Mouse (Mus musculus) cerebellum, adult 2 months (tissue): ENCODE measurements around the gene Tmem121. TPM values are rescaled to one million over a fixed set of nuclear protein-coding genes. Genes with fewer than 3 reads are reported as not detected.
A peak's percentile ranks its signal among the peaks of the same experiment; 100 is the strongest.

Experiments
- DNase-seq, 2 experiments: peaks; one replicate each; pipeline ENCODE4 v3.0.0; 2021
- H3K27ac ChIP-seq: fragments of 200-500 bp; 2 replicates; pipeline ENCODE4 v1.5.1; 2012; ENCODE audit warnings: low read length, control low read depth, inconsistent platforms; ENCODE audit not compliant: insufficient read depth
- H3K27me3 ChIP-seq: fragments of 200-500 bp; 2 replicates; pipeline ENCODE4 v1.6.1; 2012; ENCODE audit warnings: inconsistent platforms, mild to moderate bottlenecking, low read length, moderate library complexity; ENCODE audit not compliant: control insufficient read depth, insufficient read depth
- H3K4me1 ChIP-seq: fragments of 200-500 bp; 2 replicates; pipeline ENCODE4 v1.6.1; 2011; ENCODE audit warnings: low read length; ENCODE audit not compliant: control insufficient read depth, insufficient read depth
- H3K4me3 ChIP-seq: fragments of 200-500 bp; replicated peaks from 2 replicates; pipeline ENCODE3; 2011; ENCODE audit warnings: mild to moderate bottlenecking, low read depth, low read length, control low read depth; ENCODE audit not compliant: insufficient read depth
- CTCF ChIP-seq: fragments of 200-500 bp; IDR thresholded peaks from 2 replicates; pipeline ENCODE4 v1.5.1; 2011; ENCODE audit warnings: low read depth, mild to moderate bottlenecking, control low read depth, low read length, moderate library complexity, borderline replicate concordance; ENCODE audit not compliant: insufficient read depth
- POLR2A ChIP-seq: fragments of 200-500 bp; IDR thresholded peaks from 2 replicates; pipeline ENCODE4 v1.6.1; 2011; ENCODE audit warnings: low read length, control low read depth, borderline replicate concordance; ENCODE audit not compliant: insufficient read depth
- WGBS: fragments of 180-500 bp; shearing (Covaris S2); methylation state at CpG from one replicate; pipeline ENCODE4 v1.1.7; 2018; 5-methylcytosine and 5-hydroxymethylcytosine counted together
- polyA plus RNA-seq: library from polyadenylated mRNA; depleted of rRNA; stranded (reverse); fragments of >200 nt; gene quantifications from 2 replicates; pipeline ENCODE4 v1.2.3, GENCODE M21; 2012

Gene Tmem121
- polyA plus RNA-seq, 1 experiment: 31.3 TPM

- no peaks in the 10 kb centered on the region; the same call in 1 of the 2 replicates for H3K4me1 ChIP-seq
- H3K27ac ChIP-seq: no peak overlapping the region
- DNase-seq: no peak
- 0 out of 2 replicates have a peak, but pooled peaks cover 2% of the 10 kb centered on the region for H3K27me3 ChIP-seq
- TF ChIP-seq POLR2A (no peak), CTCF (no peak)
- peak overlapping the region; percentile 52 for H3K4me3 ChIP-seq
- WGBS: 1% methylated on average over 23 of the region's 23 CpGs
Measured at GRCm38 (mm10) chr12:113156540-113156929, 29.2 kb upstream of the Tmem121 start.

- Histone ChIP-seq H3K4me1 (no peaks in the 10 kb centered on the region; the same call in 1 of the 2 replicates), H3K27ac (no peak overlapping the region), H3K27me3 (no peaks in the 10 kb centered on the region), H3K4me3 (no peak overlapping the region)
- TF ChIP-seq POLR2A (no peak), CTCF (no peak)
- DNase-seq: peak in 1 of 2 experiments; percentile 33
- 11% methylated on average over 8 of the region's 8 CpGs for WGBS
Measured at GRCm38 (mm10) chr12:113157002-113157401, 28.7 kb upstream of the Tmem121 start.

- no peaks in the 10 kb centered on the region for H3K27me3 ChIP-seq
- WGBS: 85% methylated on average over 8 of the region's 8 CpGs
- no peak overlapping the region for H3K4me3 ChIP-seq
- DNase-seq: no peak
- H3K4me1 ChIP-seq: peaks cover 3% of the 10 kb centered on the region
- no peak for TF ChIP-seq POLR2A
- no peak for TF ChIP-seq CTCF
- no peak overlapping the region for H3K27ac ChIP-seq
Measured at GRCm38 (mm10) chr12:113157521-113157920, 28.2 kb upstream of the Tmem121 start.

GRCm38 (mm10) chr12:113157971-113158370 is 27.8 kb upstream of the Tmem121 start:
- no peak for DNase-seq
- TF ChIP-seq POLR2A (no peak), CTCF (no peak)
- H3K27ac ChIP-seq: no peak overlapping the region
- no peaks in the 10 kb centered on the region for H3K27me3 ChIP-seq
- H3K4me1 ChIP-seq: peaks cover 7% of the 10 kb centered on the region
- no peak overlapping the region for H3K4me3 ChIP-seq
- 88% methylated on average over 8 of the region's 8 CpGs for WGBS

- Histone ChIP-seq H3K27ac (peak overlapping the region; percentile 49), H3K4me3 (no peak overlapping the region), H3K4me1 (peaks cover 18% of the 10 kb centered on the region), H3K27me3 (no peaks in the 10 kb centered on the region)
- TF ChIP-seq POLR2A (no peak), CTCF (no peak)
- DNase-seq: peak; percentile 40 to 51
- 51% methylated on average over 11 of the region's 11 CpGs for WGBS
Measured at GRCm38 (mm10) chr12:113163561-113164006, 22.1 kb upstream of the Tmem121 start.

GRCm38 (mm10) chr12:113168031-113168536 is 17.6 kb upstream of the Tmem121 start:
- Histone ChIP-seq H3K27me3 (no peaks in the 10 kb centered on the region), H3K27ac (no peak overlapping the region), H3K4me3 (no peak overlapping the region), H3K4me1 (peaks cover 9% of the 10 kb centered on the region)
- DNase-seq: no peak
- TF ChIP-seq POLR2A: no peak
- TF ChIP-seq CTCF: no peak
- WGBS: 82% methylated on average over 9 of the region's 9 CpGs

- TF ChIP-seq CTCF (no peak), POLR2A (no peak)
- no peaks in the 10 kb centered on the region for H3K4me1 ChIP-seq
- no peaks in the 10 kb centered on the region for H3K27me3 ChIP-seq
- DNase-seq: no peak
- no peak overlapping the region for H3K27ac ChIP-seq
- WGBS: 88% methylated on average over 18 of the region's 18 CpGs
- H3K4me3 ChIP-seq: no peak overlapping the region
Measured at GRCm38 (mm10) chr12:113176960-113177725, 8.6 kb upstream of the Tmem121 start.

GRCm38 (mm10) chr12:113181020-113181419 is 4.7 kb upstream of the Tmem121 start:
- H3K27ac ChIP-seq: no peak overlapping the region
- WGBS: 76% methylated on average over 4 of the region's 4 CpGs
- DNase-seq: no peak
- H3K4me3 ChIP-seq: no peak overlapping the region
- H3K27me3 ChIP-seq: no peaks in the 10 kb centered on the region
- no peak for TF ChIP-seq POLR2A
- TF ChIP-seq CTCF: no peak
- H3K4me1 ChIP-seq: no peaks in the 10 kb centered on the region
